Mouse (Mus musculus): ENCODE data around the gene Gm8947. TPM values are rescaled to one million over a fixed set of nuclear protein-coding genes. Genes with fewer than 3 reads are reported as not detected.
"Not testable (repeated sequence)": the region's sequence is repeated elsewhere in the genome, so short reads cannot be mapped to it uniquely, and the experiment has no call there.

Gm8947 gene
- 0.26 and 0.46 TPM in 2 replicates for polyA plus RNA-seq (2015; fragmentation: Nextera tagmentation; extraction: Ambion mirVana)

GRCm38 (mm10) chr1:151192075-151192474, at the start of gene Gm8947:
Gene Gm8947 (plus strand): TSS chr1:151192376.
- WGBS = no CpG with 5 or more reads among the region's 7 CpGs
- H3K36me3 ChIP-seq; H3K4me1 ChIP-seq; ATAC-seq (replicated peaks; ENCODE audit: low FRiP score); H3K27me3 ChIP-seq; H3K4me3 ChIP-seq (replicated peaks); H3K4me2 ChIP-seq; H3K9ac ChIP-seq; H3K27ac ChIP-seq; H3K9me3 ChIP-seq (replicated peaks): not testable (repeated sequence)

DNA sequence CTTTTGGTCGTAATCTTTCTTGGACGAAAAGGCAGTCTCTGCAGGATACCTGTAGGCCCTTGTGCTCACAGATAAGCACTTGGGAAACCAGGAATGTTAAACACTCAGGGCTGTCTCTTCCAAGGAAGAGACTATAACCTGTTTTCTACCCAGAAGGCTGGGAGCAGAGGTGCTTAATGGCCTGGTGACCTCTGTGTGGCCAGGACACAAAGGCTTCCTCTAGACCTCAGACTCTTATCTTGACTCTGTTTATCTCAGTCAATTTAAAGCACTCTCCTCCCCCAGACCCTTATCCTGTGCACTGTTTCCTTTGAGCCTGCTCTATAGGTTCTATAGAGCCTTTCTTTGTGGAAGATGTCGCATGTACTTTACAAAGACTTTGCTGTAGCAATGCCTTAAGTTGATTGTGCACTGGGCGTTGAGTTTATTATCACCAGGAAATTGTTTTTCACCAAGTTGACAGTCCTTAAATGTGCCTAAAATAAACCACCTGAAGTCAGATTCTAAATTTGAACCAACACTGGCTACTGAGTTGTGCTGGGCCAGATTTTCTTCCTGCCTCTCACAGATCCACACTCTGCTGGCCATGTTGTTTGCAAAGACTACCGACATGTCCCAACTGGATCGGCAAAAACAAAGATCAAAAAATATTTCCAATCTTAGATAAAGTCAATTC, 47.6 kb upstream of the Gm8947 start:
- 79% methylated on average over 6 of the region's 6 CpGs for WGBS
- Histone ChIP-seq H3K27ac (peak overlapping the region; percentile 25; the same call in 1 of the 2 replicates), H3K4me2 (no peak overlapping the region), H3K27me3 (no peaks in the 10 kb centered on the region), H3K36me3 (no peaks in the 10 kb centered on the region), H3K4me3 (replicated peaks) (no peak overlapping the region), H3K4me1 (no peaks in the 10 kb centered on the region), H3K9me3 (replicated peaks) (no peaks in the 10 kb centered on the region), H3K9ac (no peak overlapping the region)
- ATAC-seq (replicated peaks; ENCODE audit: low FRiP score) = no peak

DNA sequence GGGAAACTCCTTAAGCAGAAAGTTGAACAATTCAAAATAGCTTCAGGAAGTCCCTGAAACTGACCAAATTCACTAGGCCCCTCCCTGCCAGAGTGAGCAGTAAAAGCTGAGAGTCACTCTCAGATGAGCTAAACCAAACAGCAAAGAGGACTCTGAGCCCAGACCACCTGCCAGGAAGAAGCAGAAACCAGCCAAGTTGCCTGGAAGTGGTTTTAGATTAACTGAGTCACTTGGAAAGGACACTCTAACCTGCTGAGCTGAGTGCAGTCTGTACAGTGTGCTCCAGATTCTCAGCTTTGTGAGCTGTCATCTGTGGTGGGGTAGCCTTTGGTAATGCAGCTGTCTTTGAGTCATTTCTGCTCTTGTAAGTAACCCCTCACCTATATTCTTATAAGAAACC, 44.4 kb upstream of the Gm8947 start:
- no peak overlapping the region for H3K4me2 ChIP-seq

GRCm38 (mm10) chr1:151150211-151150610, 42.0 kb upstream of the Gm8947 start:
- no peaks in the 10 kb centered on the region for H3K9me3 ChIP-seq (replicated peaks)
- no peak overlapping the region for H3K4me2 ChIP-seq
- 90% methylated on average over 7 of the region's 7 CpGs for WGBS
- H3K27ac ChIP-seq = no peak overlapping the region
- H3K4me1 ChIP-seq = no peaks in the 10 kb centered on the region
- H3K36me3 ChIP-seq = no peaks in the 10 kb centered on the region
- H3K27me3 ChIP-seq = no peaks in the 10 kb centered on the region
- H3K4me3 ChIP-seq (replicated peaks) = no peak overlapping the region
- no peak for ATAC-seq (replicated peaks; ENCODE audit: low FRiP score)
- H3K9ac ChIP-seq = no peak overlapping the region

More for the DNA sequence above, 44.4 kb upstream of the Gm8947 start:
- no peaks in the 10 kb centered on the region for H3K27me3 ChIP-seq
- no peaks in the 10 kb centered on the region for H3K36me3 ChIP-seq
- no peaks in the 10 kb centered on the region for H3K4me1 ChIP-seq
- H3K9me3 ChIP-seq (replicated peaks) = no peaks in the 10 kb centered on the region
- H3K27ac ChIP-seq = no peak overlapping the region
- ATAC-seq (replicated peaks; ENCODE audit: low FRiP score) = no peak
- H3K4me3 ChIP-seq (replicated peaks) = no peak overlapping the region
- no peak overlapping the region for H3K9ac ChIP-seq

- ATAC-seq (replicated peaks; ENCODE audit: low FRiP score) = no peak
- no peaks in the 10 kb centered on the region for H3K9me3 ChIP-seq (replicated peaks)
- no peaks in the 10 kb centered on the region for H3K27me3 ChIP-seq
- no peaks in the 10 kb centered on the region for H3K36me3 ChIP-seq
- WGBS = 68% methylated on average over 2 of the region's 2 CpGs
- no peaks in the 10 kb centered on the region for H3K4me1 ChIP-seq
- H3K4me2 ChIP-seq = no peak overlapping the region
- H3K9ac ChIP-seq = no peak overlapping the region
- H3K4me3 ChIP-seq (replicated peaks) = no peak overlapping the region
- H3K27ac ChIP-seq = no peak overlapping the region
Measured at GRCm38 (mm10) chr1:151151089-151151488, 41.1 kb upstream of the Gm8947 start.

GRCm38 (mm10) chr1:151153056-151153652, 39.0 kb upstream of the Gm8947 start:
- H3K4me1 ChIP-seq = peaks cover 5% of the 10 kb centered on the region
- no peaks in the 10 kb centered on the region for H3K36me3 ChIP-seq
- H3K27ac ChIP-seq = no peak overlapping the region
- no peak overlapping the region for H3K4me2 ChIP-seq
- ATAC-seq (replicated peaks; ENCODE audit: low FRiP score) = no peak
- 86% methylated on average over 6 of the region's 6 CpGs for WGBS
- H3K27me3 ChIP-seq = no peaks in the 10 kb centered on the region
- H3K9ac ChIP-seq = no peak overlapping the region
- H3K4me3 ChIP-seq (replicated peaks) = no peak overlapping the region
- no peaks in the 10 kb centered on the region for H3K9me3 ChIP-seq (replicated peaks)

GRCm38 (mm10) chr1:151154131-151154530, 38.0 kb upstream of the Gm8947 start:
- not testable (repeated sequence) for H3K9me3 ChIP-seq (replicated peaks); H3K27me3 ChIP-seq; ATAC-seq (replicated peaks; ENCODE audit: low FRiP score); H3K36me3 ChIP-seq; H3K4me1 ChIP-seq; H3K9ac ChIP-seq; H3K4me2 ChIP-seq; H3K4me3 ChIP-seq (replicated peaks); H3K27ac ChIP-seq
- WGBS = 93% methylated on average over 9 of the region's 9 CpGs

DNA sequence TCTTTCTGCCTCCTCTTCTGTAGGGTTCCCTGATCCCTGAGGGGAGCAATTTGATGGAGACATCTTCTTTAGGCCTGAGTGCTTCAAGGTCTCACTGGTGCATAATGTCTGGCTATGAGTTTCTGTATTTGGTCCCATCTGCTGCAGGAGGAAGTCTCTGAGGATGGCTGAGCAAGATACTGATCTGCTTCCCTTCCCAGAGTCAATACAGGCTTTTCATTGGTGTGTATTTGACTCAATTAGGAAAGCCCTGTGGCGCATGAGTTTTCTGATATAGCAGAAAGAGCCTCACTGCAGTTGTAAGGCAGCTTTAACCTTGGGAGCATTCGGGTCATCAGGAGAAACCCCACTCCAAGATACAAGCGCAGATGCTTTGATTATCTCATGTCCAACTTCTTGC, 36.0 kb upstream of the Gm8947 start:
- WGBS = 93% methylated on average over 3 of the region's 3 CpGs
- peaks cover 5% of the 10 kb centered on the region for H3K4me1 ChIP-seq
- H3K27me3 ChIP-seq = no peaks in the 10 kb centered on the region
- no peaks in the 10 kb centered on the region for H3K9me3 ChIP-seq (replicated peaks)
- no peak for ATAC-seq (replicated peaks; ENCODE audit: low FRiP score)
- no peak overlapping the region for H3K4me2 ChIP-seq
- no peaks in the 10 kb centered on the region for H3K36me3 ChIP-seq
- H3K4me3 ChIP-seq (replicated peaks) = no peak overlapping the region
- no peak overlapping the region for H3K9ac ChIP-seq
- no peak overlapping the region for H3K27ac ChIP-seq

DNA sequence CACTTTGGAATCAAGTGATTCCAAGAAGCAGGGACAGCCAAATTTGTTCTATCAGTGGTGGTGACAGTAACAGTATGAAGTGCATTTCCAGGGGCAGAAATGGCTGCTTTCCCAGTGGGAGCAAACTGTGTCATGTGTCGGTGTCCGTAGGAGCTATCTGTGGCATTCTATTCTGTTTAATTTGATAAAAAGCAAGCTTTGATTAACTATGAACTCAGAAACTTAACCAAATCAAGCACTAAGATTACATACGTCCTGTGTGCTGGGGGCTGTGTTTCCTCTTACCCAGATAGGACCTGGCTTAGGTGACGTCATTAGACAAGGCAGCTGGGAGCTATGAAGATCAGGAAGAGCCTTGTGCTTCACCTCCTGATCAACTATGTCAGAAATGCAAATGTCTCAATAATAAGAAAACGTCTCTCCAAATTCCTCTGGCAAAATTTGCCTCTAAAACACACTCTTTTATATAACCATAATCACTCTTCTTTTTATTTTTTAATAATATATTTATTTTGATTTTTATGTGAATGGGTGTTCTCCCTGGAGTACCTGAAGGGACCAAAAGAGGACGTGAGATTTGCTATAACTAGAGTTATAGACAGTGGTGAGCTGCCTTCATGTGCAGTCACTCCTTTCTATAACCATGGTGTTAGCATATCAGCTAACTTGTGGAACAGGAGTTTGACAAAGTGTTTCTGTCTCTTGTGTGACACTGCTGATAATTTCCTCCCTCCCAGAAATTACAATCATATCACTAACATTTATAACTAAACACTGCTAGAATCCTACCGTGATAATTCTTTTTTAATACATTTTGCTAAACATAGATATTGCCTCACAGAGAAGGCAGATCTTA, 35.2 kb upstream of the Gm8947 start:
- Histone ChIP-seq H3K9ac (no peak overlapping the region), H3K27ac (no peak overlapping the region), H3K4me1 (peaks cover 5% of the 10 kb centered on the region), H3K9me3 (replicated peaks) (no peaks in the 10 kb centered on the region), H3K27me3 (no peaks in the 10 kb centered on the region), H3K36me3 (no peaks in the 10 kb centered on the region), H3K4me3 (replicated peaks) (no peak overlapping the region), H3K4me2 (no peak overlapping the region)
- WGBS = 82% methylated on average over 7 of the region's 7 CpGs
- no peak for ATAC-seq (replicated peaks; ENCODE audit: low FRiP score)

DNA sequence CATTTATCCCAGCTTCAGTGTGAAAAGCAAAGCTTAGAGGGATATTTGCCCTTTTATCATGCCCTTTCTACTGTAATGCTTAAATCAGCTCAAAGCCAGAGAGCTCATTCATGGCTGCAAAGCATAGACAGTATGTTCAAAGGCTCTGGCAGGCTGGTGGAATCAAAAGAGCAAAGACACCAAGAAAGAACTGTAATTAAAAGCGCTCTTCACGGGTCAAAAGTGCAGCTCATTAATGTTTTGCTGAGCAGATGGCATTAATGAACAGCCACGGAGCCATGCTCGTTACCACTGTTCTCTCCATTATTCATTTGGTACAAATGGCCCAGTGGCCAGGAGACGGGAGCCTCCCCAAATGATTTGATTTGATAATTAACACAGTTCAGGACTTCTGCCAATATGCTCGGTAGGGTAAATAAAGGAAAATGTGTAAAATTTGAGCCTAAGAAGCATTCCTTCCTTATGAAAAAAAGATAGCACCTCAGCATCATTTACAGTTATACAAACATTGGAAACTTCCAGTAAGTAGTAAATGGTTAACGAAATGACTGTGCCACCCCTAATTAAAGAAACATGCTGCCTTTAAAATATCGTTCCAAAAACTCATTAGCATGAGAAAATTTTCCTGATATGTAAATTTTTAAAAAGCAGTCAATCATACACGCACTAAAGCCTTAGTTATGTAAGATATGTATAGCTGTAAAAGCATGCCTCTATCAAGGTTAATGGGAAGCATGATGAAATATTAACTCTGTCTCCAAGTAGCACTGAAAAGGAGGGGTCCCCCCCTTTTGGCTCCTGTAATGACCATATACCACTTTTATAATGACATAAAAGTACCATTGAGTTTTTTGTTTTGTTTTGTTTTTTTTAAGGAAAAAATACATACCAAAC, 34.0 kb upstream of the Gm8947 start:
- ATAC-seq (replicated peaks; ENCODE audit: low FRiP score) = peak; percentile 75
- no peak overlapping the region for H3K4me2 ChIP-seq
- H3K36me3 ChIP-seq = no peaks in the 10 kb centered on the region
- H3K27ac ChIP-seq = no peak overlapping the region; the same call in 1 of the 2 replicates
- H3K9ac ChIP-seq = no peak overlapping the region
- no peak overlapping the region for H3K4me3 ChIP-seq (replicated peaks)
- 58% methylated on average over 9 of the region's 9 CpGs for WGBS
- H3K27me3 ChIP-seq = no peaks in the 10 kb centered on the region
- H3K4me1 ChIP-seq = peaks cover 5% of the 10 kb centered on the region
- H3K9me3 ChIP-seq (replicated peaks) = no peaks in the 10 kb centered on the region

DNA sequence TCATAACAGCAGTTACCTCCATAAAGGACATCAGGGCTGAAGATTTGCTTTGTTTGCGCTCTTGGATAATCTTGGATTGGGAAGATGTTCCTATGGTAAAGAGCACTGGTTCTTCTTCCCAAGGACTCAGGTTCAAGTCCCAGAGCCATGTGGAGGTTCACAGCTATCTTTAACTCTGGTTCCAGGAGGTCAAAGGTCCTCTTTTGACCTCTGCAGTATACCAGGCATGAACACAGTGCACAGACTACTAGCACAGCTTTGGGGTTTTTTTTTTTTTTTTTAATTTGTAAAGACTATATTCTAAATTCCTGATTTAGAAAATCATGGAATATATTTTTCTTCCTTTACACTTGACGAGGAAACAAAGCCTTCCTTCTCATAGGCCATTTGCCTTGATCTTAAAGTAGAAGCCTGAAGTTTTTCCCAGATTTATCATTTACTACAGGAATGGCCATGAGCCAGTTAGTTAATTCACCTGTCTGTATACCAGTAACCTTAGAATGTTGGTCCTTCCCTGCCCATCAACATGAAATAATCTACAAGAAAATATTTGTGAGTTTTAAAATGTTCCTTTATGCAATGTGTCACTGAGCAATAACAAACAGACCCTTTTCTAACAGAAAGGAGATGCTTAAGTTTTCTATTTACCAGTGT, 33.2 kb upstream of the Gm8947 start:
- H3K27ac ChIP-seq = no peak overlapping the region
- H3K27me3 ChIP-seq = no peaks in the 10 kb centered on the region
- H3K4me3 ChIP-seq (replicated peaks) = no peak overlapping the region
- 84% methylated on average over 2 of the region's 2 CpGs for WGBS
- no peak for ATAC-seq (replicated peaks; ENCODE audit: low FRiP score)
- H3K36me3 ChIP-seq = no peaks in the 10 kb centered on the region
- no peak overlapping the region for H3K4me2 ChIP-seq
- no peaks in the 10 kb centered on the region for H3K9me3 ChIP-seq (replicated peaks)
- no peak overlapping the region for H3K9ac ChIP-seq
- H3K4me1 ChIP-seq = peaks cover 5% of the 10 kb centered on the region
